Mouse (Mus musculus): ENCODE measurements around the gene Ndufaf3. TPM values are rescaled to one million over a fixed set of nuclear protein-coding genes. Genes with fewer than 3 reads are reported as not detected.
A peak's percentile ranks its signal among the peaks of the same experiment; 100 is the strongest.

Gene Ndufaf3
- polyA plus RNA-seq, 2 experiments: 23.1 to 42.7 TPM

GRCm38 (mm10) chr9:108565881-108566814 is 1.1 kb downstream of the Ndufaf3 start:
- DNase-seq (ENCODE audit: low spot score) (no peak), ATAC-seq (ENCODE audit: low FRiP score, low read depth) (peak; percentile 0; the same call in 1 of the 2 replicates)
- H3K4me3 ChIP-seq (replicated peaks; ENCODE audit: low read length): peak overlapping the region; percentile 67
- peak overlapping the region; percentile 83 for H3K4me2 ChIP-seq (replicated peaks; ENCODE audit: low read depth, low read length, severe bottlenecking)
- H3K9me3 ChIP-seq (ENCODE audit: control insufficient read depth, low read length): no peaks in the 10 kb centered on the region
- peaks cover 47% of the 10 kb centered on the region for H3K36me3 ChIP-seq (ENCODE audit: control insufficient read depth, insufficient read depth, low read length)
- 12% methylated on average over 35 of the region's 35 CpGs for WGBS
- H3K4me1 ChIP-seq (ENCODE audit: control insufficient read depth, insufficient read depth, low read length): peaks cover 19% of the 10 kb centered on the region
- peak; percentile 21; the same call in 1 of the 2 replicates for TF ChIP-seq POLR2A (IDR thresholded peaks at IDR 0.05; ENCODE audit: borderline replicate concordance, extremely low read depth, insufficient read depth, insufficient read length)
- no peaks in the 10 kb centered on the region for H3K27me3 ChIP-seq (ENCODE audit: control insufficient read depth, insufficient read depth, low read length)
- H3K9ac ChIP-seq (ENCODE audit: low read depth, low read length, severe bottlenecking): peak overlapping the region; percentile 74
- peak overlapping the region; percentile 75 for H3K27ac ChIP-seq (replicated peaks; ENCODE audit: low read depth, low read length)

GRCm38 (mm10) chr9:108564131-108564530 is 3.1 kb downstream of the Ndufaf3 start:
- no peaks in the 10 kb centered on the region for H3K9me3 ChIP-seq (ENCODE audit: control insufficient read depth, low read length)
- no peak overlapping the region for H3K27ac ChIP-seq (replicated peaks; ENCODE audit: low read depth, low read length)
- ATAC-seq (ENCODE audit: low FRiP score, low read depth): no peak
- no peaks in the 10 kb centered on the region for H3K27me3 ChIP-seq (ENCODE audit: control insufficient read depth, insufficient read depth, low read length)
- peaks cover 49% of the 10 kb centered on the region for H3K36me3 ChIP-seq (ENCODE audit: control insufficient read depth, insufficient read depth, low read length)
- 89% methylated on average over 7 of the region's 7 CpGs for WGBS
- no peak for DNase-seq (ENCODE audit: low spot score)
- no peak overlapping the region for H3K4me2 ChIP-seq (replicated peaks; ENCODE audit: low read depth, low read length, severe bottlenecking)
- peaks cover 13% of the 10 kb centered on the region for H3K4me1 ChIP-seq (ENCODE audit: control insufficient read depth, insufficient read depth, low read length)
- H3K9ac ChIP-seq (ENCODE audit: low read depth, low read length, severe bottlenecking): no peak overlapping the region
- no peak overlapping the region for H3K4me3 ChIP-seq (replicated peaks; ENCODE audit: low read length)
- TF ChIP-seq POLR2A (IDR thresholded peaks at IDR 0.05; ENCODE audit: borderline replicate concordance, extremely low read depth, insufficient read depth, insufficient read length): no peak

GRCm38 (mm10) chr9:108563671-108564070 is 3.6 kb downstream of the Ndufaf3 start:
- TF ChIP-seq POLR2A (IDR thresholded peaks at IDR 0.05; ENCODE audit: borderline replicate concordance, extremely low read depth, insufficient read depth, insufficient read length): no peak
- peaks cover 54% of the 10 kb centered on the region for H3K36me3 ChIP-seq (ENCODE audit: control insufficient read depth, insufficient read depth, low read length)
- no peak for DNase-seq (ENCODE audit: low spot score)
- no peak overlapping the region for H3K4me3 ChIP-seq (replicated peaks; ENCODE audit: low read length)
- H3K4me1 ChIP-seq (ENCODE audit: control insufficient read depth, insufficient read depth, low read length): peaks cover 13% of the 10 kb centered on the region
- no peak overlapping the region for H3K4me2 ChIP-seq (replicated peaks; ENCODE audit: low read depth, low read length, severe bottlenecking)
- WGBS: 95% methylated on average over 8 of the region's 8 CpGs
- H3K27ac ChIP-seq (replicated peaks; ENCODE audit: low read depth, low read length): no peak overlapping the region
- H3K9ac ChIP-seq (ENCODE audit: low read depth, low read length, severe bottlenecking): no peak overlapping the region
- H3K27me3 ChIP-seq (ENCODE audit: control insufficient read depth, insufficient read depth, low read length): no peaks in the 10 kb centered on the region
- no peaks in the 10 kb centered on the region for H3K9me3 ChIP-seq (ENCODE audit: control insufficient read depth, low read length)
- ATAC-seq (ENCODE audit: low FRiP score, low read depth): no peak

GRCm38 (mm10) chr9:108560227-108560841 is 6.9 kb downstream of the Ndufaf3 start, which contains the start of gene Impdh2:
Impdh2 (plus strand) TSS chr9:108560286.
- H3K4me3 ChIP-seq (replicated peaks; ENCODE audit: low read length): peak within 1 kb of the TSS; percentile 60
- peak within 1 kb of the TSS; percentile 74 for H3K4me2 ChIP-seq (replicated peaks; ENCODE audit: low read depth, low read length, severe bottlenecking)
- no peaks in the 10 kb centered on the region for H3K9me3 ChIP-seq (ENCODE audit: control insufficient read depth, low read length)
- peak within 1 kb of the TSS; percentile 68 for H3K9ac ChIP-seq (ENCODE audit: low read depth, low read length, severe bottlenecking)
- peak; percentile 88 for TF ChIP-seq POLR2A (IDR thresholded peaks at IDR 0.05; ENCODE audit: borderline replicate concordance, extremely low read depth, insufficient read depth, insufficient read length)
- peaks cover 78% of the 10 kb centered on the region for H3K36me3 ChIP-seq (ENCODE audit: control insufficient read depth, insufficient read depth, low read length)
- no peaks in the 10 kb centered on the region for H3K27me3 ChIP-seq (ENCODE audit: control insufficient read depth, insufficient read depth, low read length)
- ATAC-seq (ENCODE audit: low FRiP score, low read depth): peak; percentile 98
- WGBS: under 1% methylated on average over 47 of the region's 53 CpGs
- H3K4me1 ChIP-seq (ENCODE audit: control insufficient read depth, insufficient read depth, low read length): 0 out of 2 replicates have a peak, but pooled peaks cover 3% of the 10 kb centered on the region
- DNase-seq (ENCODE audit: low spot score): peak; percentile 98
- H3K27ac ChIP-seq (replicated peaks; ENCODE audit: low read depth, low read length): peak within 1 kb of the TSS; percentile 75

- ATAC-seq (ENCODE audit: low FRiP score, low read depth): no peak
- Histone ChIP-seq H3K4me1 (ENCODE audit: control insufficient read depth, insufficient read depth, low read length) (0 out of 2 replicates have a peak, but pooled peaks cover 3% of the 10 kb centered on the region), H3K4me2 (replicated peaks; ENCODE audit: low read depth, low read length, severe bottlenecking) (no peak overlapping the region), H3K27ac (replicated peaks; ENCODE audit: low read depth, low read length) (no peak overlapping the region), H3K9me3 (ENCODE audit: control insufficient read depth, low read length) (no peaks in the 10 kb centered on the region), H3K36me3 (ENCODE audit: control insufficient read depth, insufficient read depth, low read length) (peaks cover 79% of the 10 kb centered on the region), H3K27me3 (ENCODE audit: control insufficient read depth, insufficient read depth, low read length) (no peaks in the 10 kb centered on the region), H3K9ac (ENCODE audit: low read depth, low read length, severe bottlenecking) (no peak overlapping the region), H3K4me3 (replicated peaks; ENCODE audit: low read length) (no peak overlapping the region)
- 83% methylated on average over 4 of the region's 4 CpGs for WGBS
- DNase-seq (ENCODE audit: low spot score): no peak
- TF ChIP-seq POLR2A (IDR thresholded peaks at IDR 0.05; ENCODE audit: borderline replicate concordance, extremely low read depth, insufficient read depth, insufficient read length): no peak
These were observed 8.1 kb downstream of the Ndufaf3 start for GRCm38 (mm10) chr9:108559169-108559568.

Measured in limb, embryonic 14.5 days (tissue).